Mouse (Mus musculus): ENCODE results near the gene Trim46. TPM values are rescaled to one million over a fixed set of nuclear protein-coding genes. Genes with fewer than 3 reads are reported as not detected.

Gene Trim46
- polyA plus RNA-seq, 1 experiment from 2014 or later: 2.7 TPM

DNA sequence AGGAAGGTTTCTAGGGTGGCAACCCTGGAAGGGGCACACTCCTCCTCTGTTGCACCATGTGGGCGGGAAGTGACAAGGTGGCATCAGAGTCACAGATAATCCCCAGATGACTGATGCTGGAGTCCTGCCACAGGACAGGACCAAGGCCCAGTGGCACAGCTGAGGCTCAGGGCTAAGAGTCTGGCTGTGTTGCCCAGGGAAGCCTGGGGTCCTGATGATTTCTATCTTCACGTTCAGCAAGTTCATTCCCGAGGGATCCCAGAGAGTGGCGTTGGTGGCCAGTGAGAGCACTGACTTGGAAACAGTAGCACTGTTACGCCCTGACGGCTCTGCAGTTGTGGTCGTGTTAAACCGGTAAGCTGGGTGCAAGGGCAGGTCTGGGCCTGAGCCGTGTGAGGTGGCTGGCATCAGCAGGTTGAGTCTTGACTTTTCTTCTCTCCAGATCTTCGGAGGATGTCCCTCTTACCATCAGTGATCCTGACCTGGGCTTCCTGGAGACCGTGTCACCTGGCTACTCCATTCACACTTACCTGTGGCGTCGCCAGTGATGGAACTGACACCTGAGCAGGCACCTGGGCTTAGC lies 37.9 kb downstream of the Trim46 start:
- 0 out of 2 replicates have a peak overlapping the region, but pooled peaks have one; percentile 5 for H3K4me2 ChIP-seq (replicated peaks; ENCODE audit: low read depth)
- ATAC-seq (ENCODE audit: low FRiP score, low TSS enrichment) (peak; percentile 1; the same call in 1 of the 2 replicates), DNase-seq (ENCODE audit: low spot score) (no peak)
- peaks cover 34% of the 10 kb centered on the region for H3K36me3 ChIP-seq (ENCODE audit: control insufficient read depth, insufficient read depth, low read length)
- peak overlapping the region; percentile 76 for H3K27ac ChIP-seq (replicated peaks)
- H3K9me3 ChIP-seq (ENCODE audit: control insufficient read depth, low read length): no peaks in the 10 kb centered on the region
- peaks cover 6% of the 10 kb centered on the region; the same call in 1 of the 2 replicates for H3K4me1 ChIP-seq (replicated peaks; ENCODE audit: control insufficient read depth, insufficient read depth)
- H3K27me3 ChIP-seq (ENCODE audit: control insufficient read depth, insufficient read depth, low read length): no peaks in the 10 kb centered on the region
- H3K9ac ChIP-seq (ENCODE audit: low read length): no peak overlapping the region
- 78% methylated on average over 13 of the region's 13 CpGs for WGBS
- H3K4me3 ChIP-seq (ENCODE audit: low read depth, low read length): no peak overlapping the region
- TF ChIP-seq CTCF (IDR thresholded peaks at IDR 0.05; ENCODE audit: low read depth) (no peak), EP300 (optimal IDR thresholded peaks at IDR 0.05) (no peak)

DNA sequence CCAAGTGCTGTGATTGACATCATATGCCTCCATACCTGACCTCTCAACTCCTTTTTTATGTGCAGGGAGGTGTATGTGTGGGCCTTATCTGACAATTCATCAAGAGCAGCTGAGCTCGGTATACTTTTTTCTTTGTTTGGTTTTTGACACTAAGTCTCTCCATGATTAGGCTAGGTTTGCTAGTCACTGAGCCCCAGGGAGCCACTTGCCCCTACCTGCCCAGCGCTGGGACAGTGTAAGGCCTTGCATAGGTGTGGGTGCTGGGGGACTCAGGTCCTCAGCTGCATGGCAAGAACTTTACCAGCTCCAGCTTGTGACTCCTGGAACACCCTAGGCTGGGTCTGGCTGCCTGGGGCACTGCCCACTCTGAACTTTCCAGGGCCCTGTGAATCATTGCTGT lies 39.4 kb downstream of the Trim46 start:
- WGBS: 69% methylated on average over 2 of the region's 2 CpGs
- H3K36me3 ChIP-seq (ENCODE audit: control insufficient read depth, insufficient read depth, low read length): peaks cover 34% of the 10 kb centered on the region
- no peak overlapping the region for H3K9ac ChIP-seq (ENCODE audit: low read length)
- 0 out of 2 replicates have a peak, but pooled peaks cover 2% of the 10 kb centered on the region for H3K4me1 ChIP-seq (replicated peaks; ENCODE audit: control insufficient read depth, insufficient read depth)
- TF ChIP-seq CTCF (IDR thresholded peaks at IDR 0.05; ENCODE audit: low read depth): no peak
- no peak for TF ChIP-seq EP300 (optimal IDR thresholded peaks at IDR 0.05)
- H3K27ac ChIP-seq (replicated peaks): peak overlapping the region; percentile 76
- no peaks in the 10 kb centered on the region for H3K9me3 ChIP-seq (ENCODE audit: control insufficient read depth, low read length)
- DNase-seq (ENCODE audit: low spot score) (no peak), ATAC-seq (ENCODE audit: low FRiP score, low TSS enrichment) (no peak)
- no peak overlapping the region for H3K4me2 ChIP-seq (replicated peaks; ENCODE audit: low read depth)
- no peaks in the 10 kb centered on the region for H3K27me3 ChIP-seq (ENCODE audit: control insufficient read depth, insufficient read depth, low read length)
- H3K4me3 ChIP-seq (ENCODE audit: low read depth, low read length): no peak overlapping the region

GRCm38 (mm10) chr3:89206079-89206478 lies 40.0 kb downstream of the Trim46 start:
- H3K4me2 ChIP-seq (replicated peaks; ENCODE audit: low read depth): no peak overlapping the region
- H3K27me3 ChIP-seq (ENCODE audit: control insufficient read depth, insufficient read depth, low read length): no peaks in the 10 kb centered on the region
- DNase-seq (ENCODE audit: low spot score) (no peak), ATAC-seq (ENCODE audit: low FRiP score, low TSS enrichment) (no peak)
- H3K9me3 ChIP-seq (ENCODE audit: control insufficient read depth, low read length): no peaks in the 10 kb centered on the region
- WGBS: 90% methylated on average over 7 of the region's 7 CpGs
- H3K4me1 ChIP-seq (replicated peaks; ENCODE audit: control insufficient read depth, insufficient read depth): 0 out of 2 replicates have a peak, but pooled peaks cover 2% of the 10 kb centered on the region
- TF ChIP-seq EP300 (optimal IDR thresholded peaks at IDR 0.05): no peak
- peaks cover 34% of the 10 kb centered on the region for H3K36me3 ChIP-seq (ENCODE audit: control insufficient read depth, insufficient read depth, low read length)
- H3K27ac ChIP-seq (replicated peaks): peak overlapping the region; percentile 49
- H3K9ac ChIP-seq (ENCODE audit: low read length): no peak overlapping the region
- no peak overlapping the region for H3K4me3 ChIP-seq (ENCODE audit: low read depth, low read length)

DNA sequence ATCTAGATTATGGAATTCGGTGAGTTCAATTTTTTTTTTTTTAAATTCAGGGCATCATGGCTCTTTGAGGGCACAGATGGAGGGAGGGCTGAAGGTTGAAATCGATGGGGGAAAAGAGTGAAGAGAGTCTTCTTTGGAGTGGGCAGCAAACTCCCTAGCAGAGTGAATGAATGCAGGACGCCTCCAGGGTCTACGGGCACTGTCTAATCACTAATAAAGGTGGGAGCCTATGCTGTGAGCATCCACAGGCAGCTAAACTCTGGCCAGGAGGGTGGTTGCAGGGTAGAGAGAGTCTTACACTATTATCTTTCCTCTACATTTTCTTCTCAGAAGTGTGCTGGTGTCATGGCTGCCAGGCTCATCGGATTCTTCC lies 43.0 kb downstream of the Trim46 start:
- 41% methylated on average over 5 of the region's 5 CpGs for WGBS
- no peak for DNase-seq (ENCODE audit: low spot score)
- TF ChIP-seq EP300 (optimal IDR thresholded peaks at IDR 0.05) (no peak), CTCF (IDR thresholded peaks at IDR 0.05; ENCODE audit: low read depth) (no peak)
- Histone ChIP-seq H3K27ac (replicated peaks) (peak overlapping the region; percentile 56), H3K9me3 (ENCODE audit: control insufficient read depth, low read length) (no peaks in the 10 kb centered on the region), H3K36me3 (ENCODE audit: control insufficient read depth, insufficient read depth, low read length) (peaks cover 19% of the 10 kb centered on the region), H3K4me2 (replicated peaks; ENCODE audit: low read depth) (peak overlapping the region; percentile 64), H3K4me3 (ENCODE audit: low read depth, low read length) (peak overlapping the region; percentile 57), H3K9ac (ENCODE audit: low read length) (peak overlapping the region; percentile 68), H3K27me3 (ENCODE audit: control insufficient read depth, insufficient read depth, low read length) (no peaks in the 10 kb centered on the region), H3K4me1 (replicated peaks; ENCODE audit: control insufficient read depth, insufficient read depth) (0 out of 2 replicates have a peak, but pooled peaks cover 2% of the 10 kb centered on the region)
- peak; percentile 27; the same call in 1 of the 2 replicates for ATAC-seq (ENCODE audit: low FRiP score, low TSS enrichment)

DNA sequence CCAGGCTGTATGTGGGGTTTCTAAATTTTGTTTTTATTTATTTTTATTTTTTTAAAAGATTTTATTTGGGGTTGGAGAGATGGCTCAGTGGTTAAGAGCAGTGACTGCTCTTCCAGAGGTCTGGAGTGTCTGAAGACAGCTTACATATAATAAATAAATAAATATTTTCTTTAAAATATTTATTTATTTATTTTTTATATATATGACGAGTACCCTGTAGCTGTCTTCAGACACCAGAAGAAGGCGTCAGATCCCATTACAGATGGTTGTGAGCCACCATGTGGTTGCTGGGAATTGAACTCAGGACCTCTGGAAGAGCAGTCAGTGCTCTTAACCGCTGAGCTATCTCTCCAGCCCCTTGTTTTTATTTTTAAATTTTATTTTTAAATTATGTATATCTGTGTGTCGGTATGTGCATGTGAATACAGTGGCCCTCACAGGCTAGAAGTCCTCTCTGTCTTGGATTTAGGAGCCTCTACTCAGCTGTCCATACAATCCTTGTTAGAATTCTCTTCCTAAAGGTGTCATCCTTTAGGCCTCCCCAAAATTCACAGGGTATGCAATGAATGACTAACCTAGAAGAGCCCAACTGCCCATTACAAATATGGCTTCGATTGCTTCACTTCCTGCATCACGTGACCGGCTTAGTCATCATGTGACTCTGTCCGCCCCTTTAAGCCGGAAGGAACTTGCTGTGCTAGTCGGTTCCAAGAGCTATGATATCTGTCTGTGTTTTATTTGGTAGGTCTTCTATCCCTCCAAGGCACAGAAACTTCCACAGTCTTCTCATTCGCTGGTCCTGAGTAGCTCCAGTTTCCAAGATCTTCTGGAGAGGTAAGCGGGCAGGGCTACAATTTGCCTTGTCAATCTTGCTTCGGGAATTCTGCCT lies 43.6 kb downstream of the Trim46 start, which contains the start of gene Gba:
Gba (plus strand) TSS at position 676 of the 889 bp plus-strand sequence.
- Histone ChIP-seq H3K4me3 (ENCODE audit: low read depth, low read length) (peak within 1 kb of the TSS; percentile 57), H3K9me3 (ENCODE audit: control insufficient read depth, low read length) (no peaks in the 10 kb centered on the region), H3K27ac (replicated peaks) (peak within 1 kb of the TSS; percentile 56), H3K4me1 (replicated peaks; ENCODE audit: control insufficient read depth, insufficient read depth) (0 out of 2 replicates have a peak, but pooled peaks cover 2% of the 10 kb centered on the region), H3K4me2 (replicated peaks; ENCODE audit: low read depth) (peak within 1 kb of the TSS; percentile 64), H3K36me3 (ENCODE audit: control insufficient read depth, insufficient read depth, low read length) (peaks cover 14% of the 10 kb centered on the region), H3K9ac (ENCODE audit: low read length) (peak within 1 kb of the TSS; percentile 68), H3K27me3 (ENCODE audit: control insufficient read depth, insufficient read depth, low read length) (no peaks in the 10 kb centered on the region)
- WGBS: 22% methylated on average over 13 of the region's 13 CpGs
- ATAC-seq (ENCODE audit: low FRiP score, low TSS enrichment) (peak; percentile 81), DNase-seq (ENCODE audit: low spot score) (peak; percentile 86)
- no peak for TF ChIP-seq CTCF (IDR thresholded peaks at IDR 0.05; ENCODE audit: low read depth)
- TF ChIP-seq EP300 (optimal IDR thresholded peaks at IDR 0.05): peak; percentile 35

Measured in stomach, postnatal 0 days (tissue).